Mouse (Mus musculus) embryonic facial prominence, embryonic 11.5 days (tissue): ENCODE measurements at regions not wholly inside any gene's neighbourhood (a gene's known extent, or its start where the extent isn't known, plus 50 kb on each side); places are given as distances from the start of the nearest gene placed in this dataset.

Experiments used
- ATAC-seq: fragments of 200-750 bp; cut with Nextera tagmentation; replicated peaks from 2 replicates; pipeline ENCODE4 v1.8.0; 2017; ENCODE audit warnings: low read depth; ENCODE audit not compliant: insufficient number of reproducible peaks, low FRiP score, low TSS enrichment
- DNase-seq: peaks from one replicate; pipeline ENCODE4 v3.0.0-alpha.2; 2015; ENCODE audit warnings: low spot score
- H3K27ac ChIP-seq: fragments of 300-500 bp; sonication (generic); replicated peaks from 2 replicates; pipeline ENCODE4 v1.5.1; 2014; ENCODE audit warnings: mild to moderate bottlenecking, low read depth, low read length, control low read depth
- H3K27me3 ChIP-seq: fragments of 300-500 bp; sonication (generic); 2 replicates; pipeline ENCODE4 v1.6.1; 2014; ENCODE audit warnings: mild to moderate bottlenecking, low read length, moderate library complexity, mixed read lengths; ENCODE audit not compliant: control insufficient read depth, insufficient read depth
- H3K36me3 ChIP-seq: fragments of 300-500 bp; sonication (generic); replicated peaks from 2 replicates; pipeline ENCODE4 v1.6.1; 2014; ENCODE audit warnings: low read depth, mild to moderate bottlenecking, low read length, moderate library complexity, mixed read lengths; ENCODE audit not compliant: control insufficient read depth, insufficient read depth
- H3K4me1 ChIP-seq: fragments of 300-500 bp; sonication (generic); 2 replicates; pipeline ENCODE4 v1.6.1; 2014; ENCODE audit warnings: low read length, mixed read lengths; ENCODE audit not compliant: control insufficient read depth, insufficient read depth
- H3K4me2 ChIP-seq: fragments of 300-500 bp; sonication (generic); 2 replicates; pipeline ENCODE4 v1.6.1; 2014; ENCODE audit warnings: low read depth, mild to moderate bottlenecking, control low read depth, low read length, moderate library complexity
- H3K4me3 ChIP-seq: fragments of 300-500 bp; sonication (generic); 2 replicates; pipeline ENCODE4 v1.5.1; 2014; ENCODE audit warnings: low read depth, low read length, control low read depth
- H3K9ac ChIP-seq: fragments of 300-500 bp; sonication (generic); replicated peaks from 2 replicates; pipeline ENCODE4 v1.6.1; 2014; ENCODE audit warnings: mild to moderate bottlenecking, control low read depth, low read length
- H3K9me3 ChIP-seq: fragments of 300-500 bp; sonication (generic); replicated peaks from 2 replicates; pipeline ENCODE4 v1.6.1; 2016; ENCODE audit warnings: mild to moderate bottlenecking, low read length, inconsistent platforms, mixed read lengths; ENCODE audit not compliant: control insufficient read depth
- WGBS: fragments of 180-500 bp; shearing (Covaris S2); extraction: QIAGEN DNeasy Blood & Tissue Kit; methylation state at CpG from one replicate; pipeline ENCODE4 v1.1.7; 2014; 5-methylcytosine and 5-hydroxymethylcytosine counted together

DNA sequence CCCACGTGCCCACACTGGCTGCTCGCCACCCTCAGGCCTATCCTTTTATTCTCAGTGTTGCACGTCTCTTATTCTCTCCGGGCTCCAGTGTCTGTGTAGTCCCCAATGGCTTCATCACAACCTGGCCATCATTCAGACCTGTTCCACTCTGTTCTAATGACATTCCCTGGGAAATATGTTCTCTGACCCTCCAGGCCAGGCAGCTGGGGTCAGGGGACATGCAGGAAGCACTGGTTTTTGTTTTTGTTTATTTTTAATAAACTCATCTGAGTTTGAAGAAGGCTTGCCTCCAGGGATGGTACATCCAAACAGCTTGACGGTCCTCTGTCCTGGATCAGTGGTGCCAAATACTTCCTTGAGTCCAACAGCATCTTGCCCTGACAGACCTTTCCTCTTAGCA lies 127.4 kb upstream of the Lemd2 start:
- H3K9ac ChIP-seq, result no peak overlapping the region
- no peaks in the 10 kb centered on the region; the same call in 1 of the 2 replicates for H3K4me1 ChIP-seq
- WGBS, result 86% methylated on average over 5 of the region's 5 CpGs
- H3K27me3 ChIP-seq, result no peaks in the 10 kb centered on the region
- no peak overlapping the region for H3K4me3 ChIP-seq
- H3K9me3 ChIP-seq, result no peaks in the 10 kb centered on the region
- DNase-seq (no peak), ATAC-seq (no peak)
- no peaks in the 10 kb centered on the region for H3K36me3 ChIP-seq
- H3K27ac ChIP-seq, result no peak overlapping the region
- H3K4me2 ChIP-seq, result no peak overlapping the region

GRCm38 (mm10) chr17:27329791-27330190 lies 125.5 kb upstream of the Lemd2 start:
- Histone ChIP-seq H3K4me1 (no peaks in the 10 kb centered on the region; the same call in 1 of the 2 replicates), H3K4me2 (no peak overlapping the region), H3K27ac (no peak overlapping the region), H3K36me3 (no peaks in the 10 kb centered on the region), H3K27me3 (no peaks in the 10 kb centered on the region), H3K9ac (no peak overlapping the region), H3K9me3 (no peaks in the 10 kb centered on the region), H3K4me3 (no peak overlapping the region)
- no peak for ATAC-seq
- DNase-seq, result no peak
- WGBS, result 57% methylated on average over 6 of the region's 6 CpGs

GRCm38 (mm10) chr17:27329183-27329582 lies 124.9 kb upstream of the Lemd2 start:
- H3K27ac ChIP-seq, result no peak overlapping the region
- WGBS, result 89% methylated on average over 8 of the region's 8 CpGs
- no peaks in the 10 kb centered on the region for H3K27me3 ChIP-seq
- no peak for DNase-seq
- no peak overlapping the region for H3K4me3 ChIP-seq
- no peaks in the 10 kb centered on the region; the same call in 1 of the 2 replicates for H3K4me1 ChIP-seq
- ATAC-seq, result no peak
- H3K4me2 ChIP-seq, result no peak overlapping the region
- H3K9me3 ChIP-seq, result no peaks in the 10 kb centered on the region
- H3K9ac ChIP-seq, result no peak overlapping the region
- H3K36me3 ChIP-seq, result no peaks in the 10 kb centered on the region

DNA sequence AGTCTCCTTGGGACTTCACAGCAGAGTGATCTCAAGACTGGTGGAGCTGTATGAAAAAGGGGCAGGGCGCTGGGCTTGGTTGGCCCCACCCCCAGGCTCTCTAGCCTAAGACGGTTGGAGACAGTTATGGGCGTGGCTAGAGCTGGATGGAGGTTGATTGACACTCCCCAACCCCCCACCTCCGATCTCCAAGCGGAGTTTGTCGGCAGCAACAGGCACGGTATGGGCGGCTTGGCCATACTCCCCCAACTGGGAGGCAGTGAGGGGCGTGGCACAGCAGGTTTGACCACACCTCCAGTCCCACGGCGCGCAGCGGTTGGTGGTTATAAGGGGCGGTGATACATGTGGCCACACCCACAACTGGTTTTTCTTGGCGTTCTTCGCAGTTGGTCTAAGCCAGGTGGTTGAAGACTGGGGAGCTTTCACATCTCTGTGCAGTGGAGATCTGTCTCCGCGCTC lies 120.8 kb upstream of the Lemd2 start:
- DNase-seq, result peak; percentile 81
- Histone ChIP-seq H3K27me3 (no peaks in the 10 kb centered on the region), H3K36me3 (no peaks in the 10 kb centered on the region), H3K9ac (no peak overlapping the region), H3K9me3 (no peaks in the 10 kb centered on the region), H3K4me2 (peak overlapping the region; percentile 32), H3K4me1 (no peaks in the 10 kb centered on the region; the same call in 1 of the 2 replicates), H3K27ac (no peak overlapping the region), H3K4me3 (peak overlapping the region; percentile 18; the same call in 1 of the 2 replicates)
- WGBS, result 4% methylated on average over 18 of the region's 18 CpGs
- ATAC-seq, result peak; percentile 87

DNA sequence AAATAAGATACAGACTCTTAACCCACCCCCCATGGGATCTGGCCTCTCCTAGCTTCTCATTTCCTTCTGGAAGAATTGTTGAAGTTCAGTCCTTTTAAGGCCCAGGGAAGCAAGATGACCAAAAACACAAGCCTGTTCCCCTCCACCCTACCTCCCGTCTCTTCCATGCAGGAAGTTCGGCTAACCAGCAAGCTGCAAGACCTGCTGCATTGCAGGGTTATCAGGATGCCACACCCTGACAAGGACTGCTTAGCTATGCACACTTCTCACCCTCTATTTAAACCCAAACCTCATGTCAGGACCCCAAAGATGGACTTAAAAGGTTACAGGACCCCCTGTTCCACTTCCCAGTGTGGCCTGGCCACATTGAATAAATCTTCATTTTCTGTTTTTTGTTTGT lies 119.2 kb upstream of the Lemd2 start:
- Histone ChIP-seq H3K4me1 (no peaks in the 10 kb centered on the region), H3K4me3 (no peak overlapping the region), H3K27ac (no peak overlapping the region), H3K4me2 (no peak overlapping the region), H3K27me3 (no peaks in the 10 kb centered on the region), H3K9ac (no peak overlapping the region), H3K9me3 (no peaks in the 10 kb centered on the region), H3K36me3 (no peaks in the 10 kb centered on the region)
- WGBS, result 80% methylated on average over 2 of the region's 2 CpGs
- DNase-seq (no peak), ATAC-seq (no peak)

DNA sequence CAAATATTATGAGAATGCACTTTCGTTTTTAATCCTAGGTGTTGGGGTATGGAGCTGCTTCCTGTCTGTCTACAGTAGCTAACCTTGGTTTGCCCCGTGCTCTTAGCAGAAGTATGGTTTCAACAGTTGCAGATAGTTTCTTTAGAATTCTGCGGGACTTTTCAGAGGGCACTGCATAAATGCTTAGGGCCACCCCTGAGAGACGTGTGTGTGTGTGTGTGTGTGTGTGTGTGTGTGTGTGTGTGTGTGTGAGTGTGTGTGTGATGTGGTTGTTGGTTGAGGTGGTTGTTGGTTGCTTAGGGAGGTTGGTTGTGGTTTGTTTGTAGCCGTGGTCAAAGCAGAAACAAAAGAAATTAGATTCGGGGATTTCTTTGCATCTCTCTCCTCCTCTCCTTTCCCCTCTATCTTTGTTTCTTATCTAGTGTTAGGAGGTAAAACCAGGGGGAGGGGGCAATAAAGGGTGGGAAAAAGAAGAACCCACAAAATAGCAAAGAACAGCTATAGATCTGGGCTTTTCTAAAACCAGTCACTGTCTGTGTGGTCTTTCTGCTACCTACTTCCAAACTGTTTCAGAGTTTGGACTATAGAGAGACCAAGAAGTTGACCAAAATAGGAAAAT lies 118.7 kb upstream of the Lemd2 start:
- Histone ChIP-seq H3K9me3 (no peaks in the 10 kb centered on the region), H3K9ac (no peak overlapping the region), H3K27ac (no peak overlapping the region), H3K36me3 (no peaks in the 10 kb centered on the region), H3K4me1 (no peaks in the 10 kb centered on the region), H3K27me3 (no peaks in the 10 kb centered on the region), H3K4me3 (no peak overlapping the region), H3K4me2 (no peak overlapping the region)
- WGBS, result 81% methylated on average over 6 of the region's 6 CpGs
- DNase-seq, result no peak
- no peak for ATAC-seq

- no peak for DNase-seq
- no peak for ATAC-seq
- Histone ChIP-seq H3K4me1 (no peaks in the 10 kb centered on the region), H3K9ac (no peak overlapping the region), H3K27ac (no peak overlapping the region), H3K36me3 (no peaks in the 10 kb centered on the region), H3K27me3 (no peaks in the 10 kb centered on the region), H3K4me3 (no peak overlapping the region), H3K9me3 (no peaks in the 10 kb centered on the region), H3K4me2 (no peak overlapping the region)
- 66% methylated on average over 7 of the region's 7 CpGs for WGBS
These were observed 114.9 kb upstream of the Lemd2 start for GRCm38 (mm10) chr17:27318969-27319695.

GRCm38 (mm10) chr17:27317576-27318277 lies 113.5 kb upstream of the Lemd2 start:
- 65% methylated on average over 14 of the region's 14 CpGs for WGBS
- Histone ChIP-seq H3K9ac (no peak overlapping the region), H3K4me2 (no peak overlapping the region), H3K36me3 (no peaks in the 10 kb centered on the region), H3K27ac (no peak overlapping the region), H3K4me1 (no peaks in the 10 kb centered on the region), H3K4me3 (no peak overlapping the region), H3K27me3 (no peaks in the 10 kb centered on the region), H3K9me3 (no peaks in the 10 kb centered on the region)
- ATAC-seq (no peak), DNase-seq (no peak)
